Mouse (Mus musculus) cortical plate, adult 2 months (tissue): Measurements from ENCODE around the gene Atf6b. TPM values are rescaled to one million over a fixed set of nuclear protein-coding genes. Genes with fewer than 3 reads are reported as not detected.

Experiments
- H3K27ac ChIP-seq: fragments of 200-500 bp; 2 replicates; pipeline ENCODE4 v1.5.1; 2012; ENCODE audit warnings: low read length, control low read depth, inconsistent platforms; ENCODE audit not compliant: insufficient read depth
- H3K4me1 ChIP-seq: fragments of 200-500 bp; 2 replicates; pipeline ENCODE4 v1.6.1; 2011; ENCODE audit warnings: low read length; ENCODE audit not compliant: control insufficient read depth, insufficient read depth
- H3K4me3 ChIP-seq: fragments of 200-500 bp; 2 replicates; pipeline ENCODE4 v1.5.1; 2011; ENCODE audit warnings: mild to moderate bottlenecking, low read length, control low read depth; ENCODE audit not compliant: insufficient read depth
- CTCF ChIP-seq: fragments of 200-500 bp; IDR thresholded peaks from 2 replicates; pipeline ENCODE4 v1.5.1; 2011; ENCODE audit warnings: mild to moderate bottlenecking, control low read depth, low read length; ENCODE audit not compliant: insufficient read depth; ENCODE audit errors: extremely low read depth
- POLR2A ChIP-seq: fragments of 200-500 bp; IDR thresholded peaks from 2 replicates; pipeline ENCODE4 v1.6.1; 2011; ENCODE audit warnings: mild to moderate bottlenecking, low read length, control low read depth; ENCODE audit not compliant: insufficient read depth; ENCODE audit errors: extremely low read depth
- polyA plus RNA-seq: library from polyadenylated mRNA; depleted of rRNA; stranded (reverse); fragments of >200 nt; gene quantifications from 2 replicates; pipeline ENCODE4 v1.2.3, GENCODE M21; 2012

The Atf6b gene
- polyA plus RNA-seq, 1 experiment = 59.6 TPM

- no peak overlapping the region for H3K27ac ChIP-seq
- H3K4me3 ChIP-seq = no peak overlapping the region
- H3K4me1 ChIP-seq = no peaks in the 10 kb centered on the region
- TF ChIP-seq CTCF (no peak), POLR2A (no peak)
Observed at GRCm38 (mm10) chr17:34654392-34654791, 7.4 kb downstream of the Atf6b start.

- Histone ChIP-seq H3K27ac (no peak overlapping the region), H3K4me1 (no peaks in the 10 kb centered on the region), H3K4me3 (no peak overlapping the region)
- TF ChIP-seq POLR2A (no peak), CTCF (no peak)
Observed at GRCm38 (mm10) chr17:34655160-34655559, 8.2 kb downstream of the Atf6b start.

GRCm38 (mm10) chr17:34655581-34655991, 8.6 kb downstream of the Atf6b start:
- Histone ChIP-seq H3K27ac (no peak overlapping the region), H3K4me1 (no peaks in the 10 kb centered on the region), H3K4me3 (no peak overlapping the region)
- TF ChIP-seq POLR2A = no peak
- 0 out of 2 replicates have a peak, but pooled peaks have one; percentile 10 for TF ChIP-seq CTCF

- Histone ChIP-seq H3K27ac (no peak overlapping the region), H3K4me3 (no peak overlapping the region), H3K4me1 (no peaks in the 10 kb centered on the region)
- TF ChIP-seq POLR2A (no peak), CTCF (no peak)
Observed at GRCm38 (mm10) chr17:34656666-34657065, 9.7 kb downstream of the Atf6b start.

GRCm38 (mm10) chr17:34657271-34657670, 10.3 kb downstream of the Atf6b start:
- Histone ChIP-seq H3K4me3 (no peak overlapping the region), H3K27ac (no peak overlapping the region), H3K4me1 (no peaks in the 10 kb centered on the region)
- TF ChIP-seq POLR2A = no peak
- no peak for TF ChIP-seq CTCF

GRCm38 (mm10) chr17:34658145-34658544, 11.2 kb downstream of the Atf6b start:
- H3K27ac ChIP-seq = no peak overlapping the region
- TF ChIP-seq POLR2A (no peak), CTCF (no peak)
- no peak overlapping the region for H3K4me3 ChIP-seq
- H3K4me1 ChIP-seq = no peaks in the 10 kb centered on the region

- Histone ChIP-seq H3K4me3 (no peak overlapping the region), H3K4me1 (no peaks in the 10 kb centered on the region), H3K27ac (no peak overlapping the region)
- no peak for TF ChIP-seq POLR2A
- no peak for TF ChIP-seq CTCF
Observed at GRCm38 (mm10) chr17:34658591-34658990, 11.6 kb downstream of the Atf6b start.

- no peak overlapping the region for H3K27ac ChIP-seq
- H3K4me1 ChIP-seq = no peaks in the 10 kb centered on the region
- H3K4me3 ChIP-seq = no peak overlapping the region
- TF ChIP-seq POLR2A = no peak
- no peak for TF ChIP-seq CTCF
Observed at GRCm38 (mm10) chr17:34659181-34659896, 12.4 kb downstream of the Atf6b start.

- Histone ChIP-seq H3K4me1 (no peaks in the 10 kb centered on the region), H3K4me3 (no peak overlapping the region), H3K27ac (no peak overlapping the region)
- TF ChIP-seq CTCF = no peak
- no peak for TF ChIP-seq POLR2A
Observed at GRCm38 (mm10) chr17:34659897-34660214, 12.9 kb downstream of the Atf6b start.

- no peak overlapping the region for H3K4me3 ChIP-seq
- H3K4me1 ChIP-seq = no peaks in the 10 kb centered on the region
- TF ChIP-seq POLR2A (no peak), CTCF (no peak)
- H3K27ac ChIP-seq = no peak overlapping the region
Observed at GRCm38 (mm10) chr17:34660259-34660820, 13.4 kb downstream of the Atf6b start.
